Mouse (Mus musculus) gastrocnemius, adult 8-10 months (tissue): Measurements from ENCODE around the gene Tmcc1. TPM values are rescaled to one million over a fixed set of nuclear protein-coding genes. Genes with fewer than 3 reads are reported as not detected.

Source experiments
- DNase-seq, 2 experiments: peaks; one replicate each; pipeline ENCODE4 v3.0.0; 2022; ENCODE audit warnings: low spot score in 2 of 2
- total RNA-seq, 4 experiments: library from RNA; stranded (reverse); gene quantifications; 2 replicates each; pipeline ENCODE4 v1.2.4; 2022

Tmcc1 gene
- total RNA-seq, 4 experiments from 2014 or later, result 49.2 to 71.6 (median 52.8) TPM

DNA sequence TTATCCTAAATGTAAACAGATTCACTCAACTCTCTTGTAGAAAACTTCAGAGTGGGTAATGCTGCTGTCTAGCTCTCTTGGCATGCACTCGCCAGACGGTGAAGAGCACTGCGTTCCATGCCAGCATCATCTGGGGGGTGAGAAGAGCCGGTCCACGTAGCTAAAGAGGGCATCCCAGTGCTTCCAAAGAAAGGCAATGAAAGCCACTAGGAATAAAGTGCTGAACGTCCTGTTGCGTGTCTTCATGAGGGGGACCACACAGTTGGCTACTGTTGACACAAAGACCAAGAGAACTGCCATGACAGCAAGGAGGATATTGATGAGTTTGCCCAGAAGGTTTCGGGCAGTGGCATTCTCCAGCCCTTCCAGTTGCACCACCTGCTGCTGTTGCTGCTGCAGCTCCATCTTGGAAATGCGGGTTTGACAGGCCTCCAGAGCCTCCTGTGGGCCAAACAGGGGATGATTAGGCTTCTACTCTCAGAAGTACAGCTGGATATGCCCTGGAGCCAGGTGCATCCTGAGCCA lies 171.3 kb downstream of the Tmcc1 start:
- DNase-seq, result no peak

DNA sequence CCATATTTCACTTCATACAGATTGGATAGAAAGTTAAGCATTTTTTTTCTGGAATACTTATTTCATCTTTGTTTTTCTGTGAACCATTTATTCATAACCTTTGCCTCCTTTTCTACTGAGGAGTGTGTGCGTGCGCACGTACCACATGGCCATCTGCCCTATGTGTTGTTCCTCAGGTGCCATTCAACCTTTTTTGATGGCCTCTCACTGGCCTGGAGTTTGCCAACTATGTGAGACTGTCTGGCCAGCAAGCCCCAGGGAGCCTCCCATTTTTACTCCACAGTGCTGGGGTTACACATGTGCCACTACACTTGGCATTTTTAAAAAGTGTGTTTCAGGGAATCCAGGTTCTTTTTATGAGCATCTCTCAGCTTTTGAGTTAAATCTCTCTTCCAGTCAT lies 177.4 kb downstream of the Tmcc1 start:
- DNase-seq, result no peak

DNA sequence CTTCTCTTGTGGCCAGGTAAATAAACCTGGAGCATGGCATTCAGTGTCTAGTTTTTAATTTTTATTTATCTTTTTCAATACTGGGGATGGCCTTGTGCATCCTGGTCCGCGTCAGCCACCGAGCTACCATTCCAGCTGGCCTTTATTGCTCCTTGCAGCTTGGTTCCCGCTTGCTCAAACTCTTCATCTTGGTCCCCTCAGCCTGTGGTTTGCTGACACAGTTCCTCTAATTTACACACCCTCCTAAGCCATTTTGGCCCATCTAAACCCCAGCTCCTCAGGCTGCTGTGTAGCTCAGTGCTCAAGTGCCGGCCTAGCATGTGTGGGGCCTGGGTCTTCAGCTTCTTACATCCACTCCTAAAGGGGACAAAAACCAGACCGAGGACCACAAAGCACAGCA lies 179.2 kb downstream of the Tmcc1 start:
- no peak for DNase-seq

DNA sequence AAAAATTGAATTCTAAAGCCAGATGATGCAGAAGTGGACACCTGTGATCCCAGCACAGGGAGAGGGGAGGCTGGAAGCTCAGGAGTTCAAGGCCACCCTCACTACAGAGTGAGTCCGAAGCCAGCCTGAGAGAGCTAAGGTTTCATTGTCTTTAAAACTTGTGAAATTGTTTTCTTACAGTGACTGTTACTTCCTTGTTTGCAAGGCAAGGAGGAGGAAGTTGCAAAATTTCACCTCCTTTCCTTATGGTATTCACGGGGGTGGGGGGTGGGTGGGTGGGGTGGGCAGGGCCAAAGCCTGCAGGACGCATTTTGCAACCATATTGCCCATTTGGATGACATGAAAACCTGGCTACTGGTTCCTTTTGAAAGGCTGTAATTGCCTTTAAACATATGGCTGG lies 179.6 kb downstream of the Tmcc1 start:
- no peak for DNase-seq

DNA sequence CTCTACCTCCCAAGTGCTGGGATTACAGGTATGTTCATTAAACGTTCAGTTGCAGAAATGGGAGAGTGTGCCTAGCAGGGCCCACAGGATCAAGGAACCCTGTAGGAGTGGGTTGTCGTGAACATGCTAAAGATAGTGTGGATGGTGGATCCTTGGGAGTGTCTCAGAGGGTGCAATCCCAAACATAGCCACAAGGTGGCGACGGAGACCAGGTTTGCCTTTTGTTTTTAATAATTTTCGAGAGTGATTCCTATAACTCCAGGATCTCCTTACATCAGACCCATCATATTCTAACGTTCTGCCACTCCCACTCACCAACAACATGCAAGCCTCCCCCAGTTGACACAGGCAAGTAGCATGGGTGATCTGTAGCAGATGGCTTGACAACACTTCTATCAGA lies 182.7 kb downstream of the Tmcc1 start:
- peak; percentile 76 to 77 for DNase-seq

DNA sequence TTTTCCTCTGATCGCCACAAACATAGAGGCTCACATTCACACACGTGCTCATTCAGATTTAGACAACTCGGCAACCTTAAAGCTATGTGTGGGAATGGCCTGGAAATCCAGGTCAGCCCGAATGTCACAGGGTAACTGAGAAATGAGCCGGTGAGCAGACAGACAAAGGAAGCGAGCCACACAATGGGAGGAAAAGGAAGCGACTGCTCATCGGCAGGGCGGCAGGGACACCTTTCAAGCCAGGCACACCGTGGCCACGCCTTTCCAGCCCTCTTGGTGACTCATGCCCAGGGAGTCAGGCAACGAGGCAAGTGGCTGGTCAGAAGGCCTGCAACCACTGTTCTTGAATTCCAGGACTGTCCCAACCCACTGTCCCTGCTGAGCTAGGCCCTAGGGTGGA lies 183.9 kb downstream of the Tmcc1 start:
- DNase-seq, result no peak

DNA sequence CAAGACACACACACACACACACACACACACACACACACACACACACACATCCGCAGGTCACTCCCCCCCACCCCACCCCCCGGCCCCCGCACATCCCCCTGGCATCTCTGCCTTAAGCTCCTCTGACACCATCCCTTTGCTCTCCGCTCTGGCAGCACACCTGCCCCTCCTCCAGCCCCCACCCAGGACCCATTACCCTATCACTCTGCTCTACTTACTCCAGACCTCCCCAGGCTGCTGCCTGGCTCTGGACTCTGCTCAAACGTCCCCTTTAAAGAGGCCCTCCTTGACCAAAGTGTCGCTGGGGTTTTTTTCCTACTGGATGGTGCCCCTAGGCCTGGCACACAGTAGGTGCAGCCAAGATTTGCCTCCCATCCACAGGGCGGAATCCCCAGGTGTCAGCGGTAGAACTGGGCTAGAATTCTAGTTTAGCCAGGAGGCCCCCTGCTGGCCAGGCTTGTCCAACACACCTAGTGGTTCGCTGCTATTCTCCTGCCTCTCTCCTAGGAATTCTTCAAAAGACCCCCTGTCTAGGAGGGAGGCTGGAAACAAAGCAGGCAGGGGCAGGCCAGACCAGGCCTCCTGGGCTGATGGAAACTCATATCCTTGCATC lies 185.6 kb downstream of the Tmcc1 start:
- peak in 1 of 2 experiments; percentile 51 for DNase-seq

DNA sequence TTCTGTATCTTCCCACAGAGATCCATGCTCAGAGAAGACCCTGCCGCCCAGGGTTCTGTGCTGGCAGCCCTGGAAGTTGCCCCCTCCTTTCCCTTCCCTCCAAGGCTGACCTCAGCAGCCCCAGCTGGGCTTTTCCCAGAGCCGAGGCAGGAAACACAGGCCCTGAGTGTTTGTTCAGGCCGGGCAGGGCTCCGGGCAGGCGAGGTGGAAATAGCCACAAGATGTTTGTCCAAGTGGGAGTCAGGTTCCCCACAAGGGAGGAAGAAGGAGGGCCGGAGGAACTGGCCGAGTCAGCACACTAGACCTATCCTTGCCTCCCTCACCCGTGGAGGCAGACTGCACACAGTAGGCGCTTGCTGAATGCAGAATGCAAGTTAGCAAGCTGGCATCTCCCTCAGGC lies 186.6 kb downstream of the Tmcc1 start:
- peak; percentile 68 to 80 for DNase-seq

DNA sequence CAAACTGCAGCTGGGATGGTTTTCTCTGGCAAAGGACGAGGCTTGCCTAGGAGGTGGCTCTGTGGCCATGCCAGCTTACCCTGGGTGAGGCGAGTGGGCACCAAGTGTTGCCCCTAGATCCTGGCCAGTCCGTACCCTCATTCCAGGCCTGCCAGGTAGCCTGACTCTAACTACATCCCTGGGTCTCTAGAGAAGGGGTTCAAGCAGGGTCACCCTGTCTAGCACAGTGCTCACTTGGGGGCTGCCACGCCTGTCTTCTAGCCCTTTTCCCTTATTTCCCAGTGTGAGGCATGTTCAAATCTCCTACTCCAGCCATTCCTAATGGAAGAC lies 187.4 kb downstream of the Tmcc1 start:
- DNase-seq, result no peak

DNA sequence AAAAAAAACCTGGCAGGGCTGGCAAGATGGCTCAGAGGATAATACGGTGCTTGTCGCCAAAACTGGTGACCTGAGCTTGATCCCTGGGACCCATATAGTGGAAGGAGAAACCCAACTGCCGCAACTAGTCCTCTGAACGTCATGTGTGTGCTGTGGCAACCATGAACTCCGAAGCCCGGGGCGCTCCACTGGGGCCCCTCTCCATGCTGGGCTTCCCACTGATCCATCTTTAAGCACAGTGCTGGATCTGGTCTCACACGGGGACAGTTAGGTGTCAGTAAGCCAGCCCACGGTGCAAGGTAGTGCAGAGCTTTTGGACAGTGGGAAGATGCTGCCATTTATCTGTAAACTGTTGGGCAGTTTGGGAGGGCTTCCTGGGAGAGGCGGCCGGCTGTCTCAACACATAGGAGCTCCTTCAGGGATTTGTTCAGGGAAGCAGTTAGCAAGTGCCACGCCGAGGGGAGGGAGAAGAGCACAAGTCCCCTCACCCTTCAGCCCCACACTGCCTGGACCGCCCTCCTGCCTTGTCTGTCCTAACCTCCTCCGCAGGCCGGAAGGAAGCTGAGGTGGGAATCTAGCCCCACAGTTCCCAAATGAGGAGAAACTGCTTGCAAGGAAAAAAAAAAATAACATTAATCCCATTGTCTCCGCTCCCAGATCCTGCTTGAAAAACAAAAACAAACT lies 187.9 kb downstream of the Tmcc1 start:
- DNase-seq, result no peak

DNA sequence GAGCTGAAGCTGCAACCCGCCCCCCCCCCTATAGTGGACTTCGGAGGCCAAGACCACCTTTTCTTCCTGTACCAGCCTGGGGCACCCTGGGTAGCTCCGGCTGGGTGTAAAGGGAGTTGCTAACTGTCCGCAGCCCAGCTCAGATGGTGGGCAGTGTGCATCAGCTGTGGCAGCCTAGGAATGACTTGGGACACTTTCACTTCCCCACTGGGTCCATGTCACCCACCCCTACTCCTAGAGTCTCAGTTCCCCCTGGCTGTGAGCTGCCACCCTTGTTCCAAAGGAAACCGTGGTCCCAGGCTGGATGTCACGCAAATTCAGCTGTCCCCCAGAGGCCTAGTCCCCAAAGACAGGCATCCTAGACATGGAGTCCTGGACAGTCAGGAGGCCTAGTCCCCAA lies 188.6 kb downstream of the Tmcc1 start:
- no peak for DNase-seq

DNA sequence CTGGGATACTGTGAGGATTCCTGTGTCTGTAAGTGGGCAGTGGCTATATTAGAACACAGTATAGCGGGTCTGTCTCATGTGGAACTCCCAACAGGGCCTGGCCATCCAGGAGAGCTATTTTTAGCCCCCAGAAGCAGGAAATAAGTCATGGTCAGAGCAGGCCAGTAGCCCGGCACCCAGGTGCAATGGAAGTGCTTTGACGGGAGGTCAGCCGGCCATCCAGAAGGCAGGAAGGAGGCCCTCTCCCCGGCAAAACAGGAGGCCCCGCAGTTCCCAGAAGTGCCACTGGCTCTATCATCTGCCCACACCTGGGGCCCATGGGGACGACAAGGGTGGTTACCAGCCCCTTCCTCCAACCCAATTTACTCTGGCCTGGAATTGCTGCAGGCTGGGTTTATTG lies 189.2 kb downstream of the Tmcc1 start:
- DNase-seq, result peak in 1 of 2 experiments; percentile 36

DNA sequence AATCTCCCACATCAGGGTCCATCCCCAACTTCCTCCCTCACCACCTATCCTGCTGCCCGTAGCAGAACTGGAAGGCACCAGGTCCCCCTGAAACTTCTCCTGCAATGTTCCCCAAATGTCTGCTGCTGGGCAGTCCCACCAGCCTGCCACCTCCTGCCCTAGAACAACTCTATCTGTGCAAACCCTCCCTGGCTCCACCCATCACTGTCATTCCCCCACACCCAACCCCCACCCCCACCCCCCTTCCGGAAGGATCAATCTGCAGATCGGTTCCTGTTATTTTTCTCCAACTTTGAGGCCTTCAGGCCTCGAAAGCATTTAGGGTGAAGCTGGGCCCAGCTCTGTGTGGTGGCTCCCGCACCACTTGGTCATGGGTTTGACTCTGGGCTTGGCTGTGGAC lies 189.8 kb downstream of the Tmcc1 start:
- DNase-seq, result no peak

DNA sequence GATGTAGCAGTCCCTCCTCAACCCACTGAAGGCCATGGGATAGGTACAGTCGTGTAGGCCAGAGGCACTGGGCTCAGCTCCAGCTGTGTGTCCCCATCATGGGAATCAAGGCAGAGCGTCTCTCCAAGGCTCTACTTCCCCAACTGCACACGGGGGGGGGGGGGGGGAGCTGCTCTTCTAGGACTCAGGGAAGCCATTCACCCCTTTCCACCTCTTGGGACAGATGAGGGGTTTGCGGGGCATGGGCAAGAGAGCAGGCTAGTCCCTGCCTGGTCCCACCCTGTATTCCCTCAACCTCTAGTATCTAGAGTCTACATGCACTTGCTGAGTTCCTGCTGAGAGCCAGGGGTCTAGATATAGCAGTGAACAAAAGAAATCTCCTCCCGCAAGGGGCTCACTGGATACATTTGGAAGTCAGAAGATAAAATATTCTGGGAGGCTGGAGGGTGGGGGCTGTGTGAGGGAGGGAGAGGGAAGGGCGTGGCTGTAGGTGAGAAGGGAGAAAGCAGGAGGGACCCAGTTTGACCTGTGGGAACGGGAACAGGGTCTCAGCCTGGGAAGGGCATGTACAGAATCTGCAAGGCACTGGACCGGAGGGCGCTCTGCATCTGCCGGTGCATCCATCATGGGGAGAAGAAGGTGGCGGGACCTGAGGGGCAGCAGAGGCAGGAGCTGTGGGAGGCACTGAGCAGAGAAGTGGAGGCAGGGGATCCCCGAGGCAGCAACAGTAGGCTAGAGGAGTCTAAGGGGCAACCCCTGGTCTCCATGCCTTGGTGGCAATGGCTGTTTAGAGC lies 190.8 kb downstream of the Tmcc1 start:
- no peak for DNase-seq

DNA sequence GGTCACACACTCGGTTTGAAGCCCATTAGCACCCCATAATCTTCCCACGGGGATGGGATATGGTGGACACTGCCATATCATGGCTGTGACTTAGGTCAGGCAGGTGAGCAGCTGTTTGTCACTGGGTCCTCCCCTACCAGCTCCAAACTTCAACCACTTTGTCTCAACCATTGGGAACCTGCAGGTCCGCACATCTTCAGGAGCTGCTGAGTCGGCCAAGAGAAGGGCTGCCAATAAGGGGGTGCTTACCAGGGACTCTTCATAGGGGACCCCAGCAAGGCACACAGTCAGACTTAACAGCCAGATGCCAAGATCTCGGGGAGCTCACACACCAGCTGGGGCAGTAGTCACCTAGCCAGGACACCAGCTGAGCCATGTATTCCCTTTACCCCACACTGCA lies 192.4 kb downstream of the Tmcc1 start:
- no peak for DNase-seq

DNA sequence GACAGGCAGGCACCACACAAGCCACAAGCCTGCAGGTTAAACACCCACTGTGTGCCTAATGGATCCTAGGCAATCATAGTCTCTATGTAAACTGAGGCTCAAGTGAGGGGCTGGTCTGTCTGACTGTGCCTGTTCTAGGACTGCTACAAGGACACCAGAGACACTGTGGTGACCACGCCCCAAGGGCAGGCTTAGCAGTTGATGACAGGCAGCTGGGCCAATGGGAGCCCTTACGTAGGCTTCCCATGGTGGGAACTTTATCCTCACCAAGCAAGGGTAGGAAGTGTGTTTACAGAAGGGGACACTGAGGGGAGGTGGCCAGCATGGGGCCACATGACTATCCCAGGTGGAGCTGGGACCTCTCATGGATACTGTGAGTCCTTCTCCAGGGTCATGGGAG lies 194.1 kb downstream of the Tmcc1 start:
- no peak for DNase-seq

DNA sequence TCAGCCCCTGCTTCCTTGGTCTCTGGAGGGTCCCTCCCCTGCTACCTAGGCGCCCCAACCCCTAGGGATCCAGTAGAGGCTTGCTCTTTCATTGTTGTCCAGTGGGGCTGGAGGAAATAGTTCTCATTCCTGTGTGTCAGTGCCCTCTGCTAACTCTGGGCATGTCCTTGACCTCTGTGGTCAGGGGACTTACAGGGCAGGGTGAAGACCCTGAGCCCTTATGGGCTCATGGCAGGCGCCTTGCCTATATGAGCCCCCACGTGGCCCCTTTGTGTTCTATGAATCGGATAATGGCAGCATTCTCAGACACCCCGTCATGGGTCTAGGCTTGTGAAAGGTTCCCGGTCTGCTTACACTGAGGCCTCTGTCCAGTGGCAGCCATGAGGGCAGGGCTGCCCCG lies 194.5 kb downstream of the Tmcc1 start:
- DNase-seq, result no peak

DNA sequence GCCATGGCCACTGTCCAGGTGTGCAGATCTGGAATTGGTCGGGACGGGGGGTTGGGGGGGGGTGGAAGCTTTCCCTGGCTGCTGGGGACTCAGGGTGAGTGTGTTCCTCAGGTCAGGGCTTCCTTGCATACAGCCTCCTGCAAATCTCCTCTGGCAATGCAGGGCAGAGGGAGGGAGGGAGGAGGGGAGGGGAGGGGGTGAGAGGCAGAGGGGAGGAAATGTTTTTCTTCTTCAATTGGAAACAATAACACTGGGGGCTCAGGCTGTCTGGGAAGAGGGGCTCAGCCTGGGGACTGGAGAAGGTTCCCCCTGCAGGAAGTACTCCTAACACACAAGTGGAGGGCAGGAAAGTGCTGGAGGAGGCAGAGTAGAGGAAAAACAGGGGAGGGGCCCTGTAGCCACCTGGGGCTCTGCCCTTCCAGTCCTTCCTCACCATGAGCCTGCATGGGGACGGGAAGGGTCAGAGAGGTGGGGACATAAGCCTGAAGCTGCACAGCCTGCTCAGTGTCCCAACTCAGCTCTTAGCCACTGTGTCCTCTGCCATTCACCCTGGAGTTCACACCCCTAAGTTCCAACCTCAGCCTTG lies 195.5 kb downstream of the Tmcc1 start:
- DNase-seq, result no peak

DNA sequence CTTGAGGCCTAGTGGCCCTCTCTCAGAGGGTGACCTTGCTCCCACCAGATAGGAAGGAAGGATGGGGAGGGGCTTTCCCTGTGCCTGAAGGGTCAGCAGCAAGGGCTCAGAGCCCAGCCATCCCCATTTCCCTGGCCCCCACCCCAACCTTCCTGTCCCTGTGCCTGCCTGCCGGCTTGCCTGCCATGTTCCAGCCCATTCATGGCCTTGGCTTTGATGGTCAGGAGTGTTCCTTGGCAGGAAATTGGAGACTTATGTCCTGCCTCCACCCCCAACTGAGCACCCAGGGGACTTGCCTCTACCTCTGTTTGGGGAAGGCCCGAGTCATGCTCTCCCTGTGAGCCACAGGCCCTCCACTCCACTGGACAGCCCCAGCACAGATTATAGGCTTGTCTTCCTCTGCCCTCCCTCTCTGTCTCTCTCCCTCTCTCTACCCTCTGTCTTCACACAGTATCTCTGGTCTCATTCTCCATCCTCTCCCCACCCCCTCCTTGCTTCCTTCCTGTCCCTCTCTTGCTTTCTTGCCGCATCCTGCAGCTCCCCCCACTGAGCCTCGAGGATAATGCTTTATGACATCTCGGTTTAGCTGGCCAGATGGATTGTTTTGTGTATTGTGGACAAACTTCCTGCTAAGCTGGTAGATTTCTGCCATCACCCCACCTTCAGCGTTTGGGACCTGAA lies 197.0 kb downstream of the Tmcc1 start:
- DNase-seq, result no peak

DNA sequence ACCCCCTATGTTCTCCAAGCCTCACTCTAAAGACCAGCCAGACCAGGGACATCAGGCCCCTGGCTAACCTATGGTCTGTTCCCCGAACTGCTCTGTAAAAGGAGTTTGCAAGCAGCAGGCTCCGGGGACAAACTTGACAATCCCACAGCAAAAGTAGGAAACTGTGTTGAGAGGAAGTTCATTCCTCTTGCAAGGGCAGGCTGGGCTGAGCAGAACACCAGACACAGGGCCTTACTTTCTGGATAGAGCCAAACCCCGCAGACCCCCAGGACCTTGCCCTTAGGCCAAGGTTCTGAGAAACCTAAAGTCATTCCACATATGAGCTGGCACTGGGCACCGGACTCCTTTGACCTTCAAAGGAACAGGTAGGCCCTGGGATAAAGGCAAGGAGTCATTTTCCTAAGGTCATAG lies 197.8 kb downstream of the Tmcc1 start:
- no peak for DNase-seq

DNA sequence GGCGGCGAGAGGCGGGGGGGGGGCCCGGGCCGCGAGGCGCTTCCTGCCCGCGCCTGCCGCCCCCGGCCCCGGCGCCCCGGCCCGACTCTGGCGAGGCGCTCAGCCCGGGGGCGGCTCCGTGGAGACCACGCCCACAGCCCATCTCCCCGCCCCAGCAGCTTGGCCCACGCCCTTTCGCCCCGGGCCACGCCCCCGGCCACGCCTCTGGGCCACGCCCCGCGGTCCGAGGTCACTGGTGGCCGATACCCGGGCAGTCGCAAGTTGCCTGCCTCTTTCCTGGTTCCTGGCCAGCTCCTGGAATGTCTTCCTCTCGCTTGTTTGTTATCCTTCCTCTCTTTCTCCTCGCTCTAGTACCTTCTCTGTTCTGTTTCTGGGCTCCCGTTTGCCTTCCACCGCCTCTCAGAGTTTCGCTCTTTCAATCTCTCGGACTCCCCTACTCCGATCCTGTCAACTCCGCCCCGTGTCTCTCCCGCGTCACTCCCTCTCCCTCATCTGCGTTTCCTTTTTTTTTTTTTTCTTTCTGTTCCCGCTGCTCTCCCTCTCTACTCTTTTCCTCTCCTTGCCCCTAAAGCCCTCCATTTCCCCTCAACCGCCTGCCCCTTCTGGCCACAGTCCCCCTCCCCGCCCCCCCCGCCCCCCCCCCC lies 198.3 kb downstream of the Tmcc1 start, which contains the start of gene Plxnd1:
Plxnd1 (minus strand) TSS at position 129 of the 644 bp plus-strand sequence.
- DNase-seq, result peak; percentile 92 to 95
